Mouse (Mus musculus): Measurements from ENCODE around the gene Kctd13.

DNA sequence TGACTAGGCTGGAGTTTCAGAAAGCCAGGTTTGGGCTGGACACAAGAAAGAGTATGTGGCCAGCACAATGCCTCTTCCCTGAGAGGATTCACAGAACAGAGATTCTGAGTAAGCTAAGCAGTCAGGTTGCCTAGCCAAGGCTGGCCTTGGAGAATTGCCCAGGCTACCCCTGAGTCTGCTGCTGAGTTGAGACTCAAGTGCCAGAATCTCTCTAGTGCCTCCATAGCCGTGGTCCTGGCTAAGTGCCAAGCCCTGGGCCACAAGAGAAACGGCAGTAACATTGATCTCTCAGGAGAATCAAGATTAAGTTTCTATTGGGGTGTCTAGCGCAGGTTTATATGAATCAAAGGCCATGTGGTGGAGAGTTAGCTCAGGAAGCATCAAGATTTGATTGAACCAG is 36.9 kb downstream of the Kctd13 start:
- TF ChIP-seq POLR2A (IDR thresholded peaks at IDR 0.05; ENCODE audit: low read depth, low read length) (no peak), CTCF (IDR thresholded peaks at IDR 0.05; ENCODE audit: extremely low read depth, insufficient read length, insufficient replicate concordance, low read depth, low read length) (no peak)

Data from small intestine, adult 2 months (tissue).